Mouse (Mus musculus): ENCODE measurements at regions not wholly inside any gene's neighbourhood (a gene's known extent, or its start where the extent isn't known, plus 50 kb on each side); places are given as distances from the start of the nearest gene placed in this dataset.
"Not testable (repeated sequence)": the region's sequence is repeated elsewhere in the genome, so short reads cannot be mapped to it uniquely, and the experiment has no call there.

DNA sequence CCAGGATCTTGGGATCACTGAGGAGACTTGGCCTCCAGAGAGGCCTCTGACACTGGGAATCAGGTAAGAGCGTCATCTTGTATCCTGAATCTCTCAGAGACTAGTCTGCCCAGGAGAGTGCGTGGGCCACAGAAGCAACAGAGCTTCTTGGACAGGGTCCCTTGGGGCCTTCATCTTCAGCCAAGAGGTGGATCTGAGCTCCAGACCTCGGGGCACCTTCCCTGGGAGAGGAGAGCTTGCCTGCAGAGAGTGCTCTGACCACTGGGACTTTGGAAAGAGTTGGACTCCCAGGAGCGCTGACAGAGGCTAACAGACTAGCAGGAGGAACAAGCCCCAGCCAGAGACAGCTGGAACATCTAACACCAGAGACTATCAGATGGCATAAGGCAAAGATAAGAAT is 73.9 kb upstream of the Gm15319 start:
- not testable (repeated sequence) for DNase-seq (ENCODE audit: low spot score); H3K27ac ChIP-seq (replicated peaks); H3K4me3 ChIP-seq; H3K27me3 ChIP-seq (ENCODE audit: low read depth, poor library complexity, severe bottlenecking); H3K4me1 ChIP-seq; H3K36me3 ChIP-seq; H3K9me3 ChIP-seq (replicated peaks)
- 63% methylated on average over 4 of the region's 4 CpGs for WGBS

DNA sequence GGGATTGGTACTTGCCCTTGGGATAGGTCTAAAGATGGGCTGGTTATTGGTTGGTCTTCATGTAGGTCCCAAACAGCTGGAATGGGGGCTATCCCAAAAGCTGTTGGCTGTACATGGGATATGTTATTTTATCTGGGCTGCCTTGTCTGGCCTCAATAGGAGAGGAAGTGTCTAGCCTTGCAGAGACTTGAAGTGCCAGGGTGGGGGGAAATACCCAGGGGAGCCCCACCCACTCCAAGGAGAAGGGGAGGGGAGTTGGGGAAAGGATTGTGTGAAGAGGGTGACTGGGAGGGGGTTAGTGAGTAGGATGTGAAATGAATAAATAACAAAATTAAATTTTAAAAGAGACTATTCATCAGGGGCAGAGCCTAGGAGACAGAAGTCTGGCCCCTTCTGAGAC is 70.2 kb upstream of the Gm15319 start:
- H3K27me3 ChIP-seq (ENCODE audit: low read depth, poor library complexity, severe bottlenecking); H3K27ac ChIP-seq (replicated peaks); H3K9me3 ChIP-seq (replicated peaks); H3K4me3 ChIP-seq; H3K36me3 ChIP-seq; DNase-seq (ENCODE audit: low spot score); H3K4me1 ChIP-seq: not testable (repeated sequence)

DNA sequence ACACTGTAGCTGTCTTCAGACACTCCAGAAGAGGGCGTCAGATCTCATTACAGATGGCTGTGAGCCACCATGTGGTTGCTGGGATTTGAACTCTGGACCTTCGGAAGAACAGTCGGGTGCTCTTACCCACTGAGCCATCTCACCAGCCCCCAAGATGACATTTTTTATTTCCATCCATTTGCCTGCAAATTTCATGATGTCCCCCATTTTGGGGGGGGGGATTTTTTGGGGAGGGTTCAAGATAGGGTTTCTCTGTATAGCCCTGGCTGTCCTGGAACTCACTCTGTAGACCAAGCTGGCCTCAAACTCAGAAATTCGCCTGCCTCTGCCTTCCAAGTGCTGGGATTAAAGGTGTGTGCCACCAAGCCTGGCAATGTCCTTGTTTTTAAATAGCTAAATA is 66.5 kb upstream of the Gm15319 start:
- H3K36me3 ChIP-seq; H3K27ac ChIP-seq (replicated peaks); H3K4me3 ChIP-seq; DNase-seq (ENCODE audit: low spot score); H3K27me3 ChIP-seq (ENCODE audit: low read depth, poor library complexity, severe bottlenecking); H3K9me3 ChIP-seq (replicated peaks); H3K4me1 ChIP-seq: not testable (repeated sequence)
- WGBS: 73% methylated on average over 4 of the region's 4 CpGs

DNA sequence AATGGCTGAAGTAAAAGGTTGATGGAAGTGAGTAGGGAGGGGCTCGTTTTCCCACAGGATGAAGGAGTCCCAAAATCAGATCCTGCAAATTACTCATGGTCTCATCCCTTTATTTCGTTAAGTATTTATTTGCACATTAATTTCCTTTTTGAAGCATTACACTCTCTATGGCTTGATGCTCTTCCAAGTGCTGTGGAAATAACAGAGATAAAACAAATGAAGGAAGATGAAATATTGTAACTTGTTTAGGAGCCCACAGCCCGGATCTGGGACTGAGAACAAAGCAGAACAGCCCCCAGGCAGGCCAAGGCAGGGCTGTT is 61.9 kb upstream of the Gm15319 start:
- H3K27ac ChIP-seq (replicated peaks); H3K9me3 ChIP-seq (replicated peaks); H3K27me3 ChIP-seq (ENCODE audit: low read depth, poor library complexity, severe bottlenecking); H3K4me1 ChIP-seq; H3K36me3 ChIP-seq: not testable (repeated sequence)
- peak overlapping the region; percentile 55 for H3K4me3 ChIP-seq
- peak; percentile 10 for DNase-seq (ENCODE audit: low spot score)
- WGBS: 49% methylated on average over 3 of the region's 3 CpGs

DNA sequence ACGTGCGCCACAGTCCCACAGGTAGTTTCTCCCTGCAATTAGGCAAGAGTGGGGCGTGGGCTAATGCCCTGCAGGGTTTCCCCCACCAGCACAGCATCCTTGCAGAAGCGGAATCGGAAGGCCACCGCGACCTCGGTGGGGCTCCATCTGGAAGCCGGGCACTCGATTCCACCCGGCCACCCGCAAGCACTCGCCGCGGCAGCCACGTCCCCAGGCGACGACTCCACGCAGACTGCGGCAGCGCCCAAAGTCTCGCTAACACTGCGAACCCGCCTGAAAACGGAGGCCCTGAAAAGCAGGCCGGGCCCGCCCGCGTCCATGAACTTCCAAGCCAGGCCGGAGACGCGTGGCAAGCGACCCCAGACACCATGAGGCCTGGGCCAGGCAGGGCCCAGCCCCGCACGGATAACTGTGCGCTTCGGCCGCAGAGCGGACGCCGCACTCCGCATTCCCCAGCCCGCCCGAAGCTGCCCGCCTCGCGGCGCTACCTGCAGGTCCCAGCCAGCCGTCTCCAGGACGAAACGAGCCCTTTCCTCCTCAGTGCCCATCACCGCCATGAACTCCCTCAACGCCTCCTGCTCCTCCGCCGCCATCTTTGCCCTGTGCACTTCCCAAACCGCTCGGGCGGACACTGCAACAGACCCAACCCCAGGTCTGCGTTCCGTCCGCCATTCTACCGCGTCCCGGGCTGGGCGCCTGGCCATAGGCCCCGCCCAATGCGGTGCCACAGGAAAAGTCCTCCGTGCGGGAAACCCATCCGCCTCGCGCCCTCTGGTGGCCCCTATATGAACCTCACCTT is 61.3 kb upstream of the Gm15319 start:
- not testable (repeated sequence) for H3K36me3 ChIP-seq; H3K4me1 ChIP-seq; H3K27me3 ChIP-seq (ENCODE audit: low read depth, poor library complexity, severe bottlenecking); H3K9me3 ChIP-seq (replicated peaks)
- Histone ChIP-seq H3K27ac (replicated peaks) (peak overlapping the region; percentile 83), H3K4me3 (peak overlapping the region; percentile 55)
- WGBS: 6% methylated on average over 70 of the region's 72 CpGs
- peak; percentile 93 for DNase-seq (ENCODE audit: low spot score)

DNA sequence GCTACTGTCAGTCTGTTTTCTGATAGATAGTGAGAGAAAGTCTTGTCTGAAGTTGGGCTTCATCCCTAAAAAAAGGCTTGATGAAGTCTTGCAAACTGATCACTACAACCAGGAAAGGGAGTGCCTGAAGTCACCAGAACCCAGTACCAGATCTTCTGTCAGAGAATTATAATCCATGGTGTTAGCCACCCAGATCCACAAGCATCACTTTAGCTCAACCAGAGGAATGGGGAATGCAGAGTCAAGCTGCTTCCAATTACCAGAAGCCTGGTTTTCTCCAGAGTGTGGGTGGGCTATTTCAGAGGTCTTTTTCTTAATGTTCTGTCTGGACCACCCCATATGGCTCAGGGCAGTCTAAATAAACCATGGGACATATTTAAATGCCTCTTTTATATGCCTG is 57.8 kb upstream of the Gm15319 start:
- H3K27me3 ChIP-seq (ENCODE audit: low read depth, poor library complexity, severe bottlenecking); DNase-seq (ENCODE audit: low spot score); H3K9me3 ChIP-seq (replicated peaks); H3K36me3 ChIP-seq; H3K27ac ChIP-seq (replicated peaks); H3K4me1 ChIP-seq; H3K4me3 ChIP-seq: not testable (repeated sequence)
